Mouse (Mus musculus): ENCODE measurements around the gene Ppfia3. TPM values are rescaled to one million over a fixed set of nuclear protein-coding genes. Genes with fewer than 3 reads are reported as not detected.
A peak's percentile ranks its signal among the peaks of the same experiment; 100 is the strongest.
"Not testable (repeated sequence)": the region's sequence is repeated elsewhere in the genome, so short reads cannot be mapped to it uniquely, and the experiment has no call there.

The Ppfia3 gene
- total RNA-seq, 2 experiments from 2014 or later = not detected

GRCm38 (mm10) chr7:45395578-45396336 lies 28.9 kb upstream of the Ppfia3 start, which contains the start of gene Snrnp70:
Gene Snrnp70, minus strand, starts transcription at chr7:45395742.
- ATAC-seq (replicated peaks; ENCODE audit: poor library complexity, severe bottlenecking) = peak; percentile 92

- ATAC-seq (replicated peaks; ENCODE audit: poor library complexity, severe bottlenecking) = peak; percentile 61
Observed at GRCm38 (mm10) chr7:45395129-45395541, 28.3 kb upstream of the Ppfia3 start.

DNA sequence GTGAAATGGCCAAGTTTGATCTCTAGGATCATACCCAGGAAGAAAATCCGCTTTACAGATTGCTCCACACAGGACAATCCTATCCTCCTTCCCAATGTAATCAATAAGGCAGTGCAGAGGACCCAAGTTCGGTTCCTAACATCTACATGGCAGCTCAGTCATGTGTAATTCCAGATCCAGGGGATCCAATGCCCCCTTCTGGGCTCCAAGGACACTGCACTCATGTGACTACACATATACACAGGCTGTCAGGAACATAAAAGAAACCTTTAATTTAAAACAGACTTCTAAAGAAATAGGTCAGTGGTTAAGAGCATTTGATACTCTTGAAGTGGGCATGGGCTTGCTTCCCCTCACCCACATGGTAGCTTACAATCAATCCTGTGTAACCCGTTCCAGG lies 19.3 kb upstream of the Ppfia3 start:
- no peak for ATAC-seq (replicated peaks; ENCODE audit: poor library complexity, severe bottlenecking)

DNA sequence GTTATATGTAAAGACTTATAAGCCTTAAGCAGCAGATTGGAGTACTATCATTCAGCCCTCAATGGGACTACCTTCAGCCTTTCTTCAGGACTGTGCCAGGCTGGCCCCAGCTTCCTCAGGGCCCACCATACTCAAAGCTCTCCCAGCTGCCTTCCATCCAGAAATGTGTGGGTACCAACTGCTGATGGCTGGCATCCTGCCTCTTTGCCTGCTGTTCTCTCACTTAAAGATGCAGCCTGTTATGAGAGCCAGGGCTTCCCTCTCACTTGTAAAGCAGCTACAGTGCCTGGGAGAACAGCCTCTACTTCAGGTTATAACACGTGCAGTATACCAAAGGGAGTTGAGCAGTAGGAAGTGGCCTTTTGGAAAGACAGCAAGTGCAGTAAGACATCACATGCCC lies 9.2 kb upstream of the Ppfia3 start:
- no peak for ATAC-seq (replicated peaks; ENCODE audit: poor library complexity, severe bottlenecking)

DNA sequence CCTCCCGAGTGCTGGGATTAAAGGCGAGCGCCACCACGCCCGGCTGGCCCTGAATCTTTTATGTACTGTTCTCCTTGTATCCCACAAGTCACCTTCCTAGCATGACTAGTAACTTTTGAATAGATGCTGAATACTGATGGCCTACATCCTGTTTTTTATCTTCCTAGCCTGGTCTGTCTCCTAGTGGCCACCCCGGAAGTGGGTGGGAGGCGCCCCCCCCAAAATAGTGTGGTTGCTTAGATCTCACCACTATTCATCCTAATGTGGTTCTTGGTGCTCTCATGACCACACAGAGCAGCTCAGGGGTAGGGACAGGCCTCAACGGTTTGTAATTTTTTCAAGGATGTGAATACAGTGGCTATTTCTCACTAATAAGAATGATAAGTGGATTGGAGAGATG lies 7.8 kb upstream of the Ppfia3 start:
- no peak for ATAC-seq (replicated peaks; ENCODE audit: poor library complexity, severe bottlenecking)

DNA sequence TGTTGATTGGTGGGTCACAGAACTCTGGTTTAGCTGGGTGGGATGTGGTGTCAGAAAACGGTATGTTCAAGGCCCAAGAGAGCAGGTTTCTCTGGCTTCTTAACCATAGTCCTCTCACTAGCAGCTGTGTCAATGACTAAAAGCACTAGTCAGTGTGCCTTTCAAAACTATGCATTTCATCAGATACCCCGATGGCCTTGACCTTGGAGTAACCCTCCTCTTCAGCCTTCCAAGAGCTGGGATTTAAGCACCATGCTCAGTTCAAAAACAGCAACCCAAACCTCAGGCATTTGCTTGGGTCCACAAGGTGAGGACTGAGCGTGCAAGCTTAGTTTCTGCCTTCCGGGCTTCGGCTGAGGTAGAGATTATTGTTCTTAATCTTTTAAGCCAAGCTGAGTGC lies 5.6 kb upstream of the Ppfia3 start:
- no peak for ATAC-seq (replicated peaks; ENCODE audit: poor library complexity, severe bottlenecking)

DNA sequence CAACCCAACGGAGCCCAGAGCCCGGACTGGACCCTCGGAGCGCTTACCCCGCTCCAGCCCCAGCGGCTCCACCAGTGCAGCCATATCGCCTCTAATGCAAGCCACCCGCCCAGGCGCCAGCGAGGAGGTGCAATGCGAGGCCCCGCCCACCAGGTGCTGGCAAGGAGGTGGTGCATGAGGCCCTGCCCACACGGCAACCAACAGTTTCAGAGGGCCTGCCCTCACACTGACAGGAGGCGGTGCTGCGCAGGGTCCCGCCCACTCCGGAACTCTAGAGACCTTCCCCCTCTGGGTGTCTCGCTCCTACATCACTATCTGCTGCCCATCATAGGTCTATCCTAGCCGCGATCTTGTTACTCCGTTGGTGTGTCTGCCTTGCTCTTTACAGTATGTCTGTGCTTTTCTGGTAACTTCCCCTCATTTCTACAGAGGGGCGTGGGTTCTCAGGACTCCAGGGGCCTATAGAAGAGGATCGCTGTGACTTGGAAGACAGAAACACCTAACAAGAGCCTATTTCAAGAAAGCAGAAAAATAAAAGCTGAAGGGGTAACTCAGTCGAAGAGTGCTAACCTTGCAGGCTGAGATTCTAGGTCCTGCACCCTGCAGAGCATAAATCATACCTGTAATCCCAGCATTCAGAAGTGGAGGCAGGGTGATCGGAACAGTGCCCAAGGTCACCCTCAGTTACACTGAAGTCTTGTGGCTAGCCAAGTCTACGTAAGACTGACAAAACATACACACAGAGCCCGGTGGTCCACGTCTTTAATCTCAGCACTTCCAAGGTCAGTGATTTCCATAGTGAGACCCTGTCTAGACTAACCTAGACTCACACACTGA lies 3.9 kb upstream of the Ppfia3 start, which contains the start of gene Lin7b:
Lin7b (minus strand) TSS at position 109 of the 837 bp plus-strand sequence.
- peak; percentile 74 for ATAC-seq (replicated peaks; ENCODE audit: poor library complexity, severe bottlenecking)

DNA sequence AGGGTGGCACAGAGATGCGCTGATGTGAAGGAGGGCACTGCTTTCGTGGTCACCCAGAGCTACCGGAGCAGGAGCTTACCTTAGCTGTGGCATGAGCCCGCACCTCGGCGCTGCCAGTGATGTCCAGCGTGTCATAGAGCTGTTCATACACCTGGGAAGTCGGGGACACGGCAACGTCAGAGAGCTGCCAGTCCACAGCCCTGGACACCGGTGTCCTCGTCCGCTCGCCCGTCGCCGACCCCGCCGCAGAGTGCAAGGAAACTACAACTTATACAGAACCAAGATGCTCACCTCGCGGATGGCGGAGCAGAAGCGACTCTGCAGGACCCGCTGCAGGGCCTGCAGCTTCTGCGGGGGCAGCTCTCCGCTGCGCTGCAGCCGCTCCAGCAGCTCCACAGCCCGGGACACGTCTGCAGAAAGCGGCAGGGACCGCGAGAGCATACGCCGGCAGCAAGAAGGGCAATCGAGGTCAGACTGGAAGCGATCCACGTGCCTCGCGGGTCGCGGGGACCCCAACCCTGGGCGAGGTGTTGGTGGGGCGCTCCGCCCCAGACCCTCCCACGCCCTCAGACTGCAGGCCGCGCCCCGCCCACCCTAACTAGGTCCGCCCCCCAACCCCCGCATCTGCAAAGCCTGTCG lies 3.1 kb upstream of the Ppfia3 start:
- ATAC-seq (replicated peaks; ENCODE audit: poor library complexity, severe bottlenecking) = no peak

DNA sequence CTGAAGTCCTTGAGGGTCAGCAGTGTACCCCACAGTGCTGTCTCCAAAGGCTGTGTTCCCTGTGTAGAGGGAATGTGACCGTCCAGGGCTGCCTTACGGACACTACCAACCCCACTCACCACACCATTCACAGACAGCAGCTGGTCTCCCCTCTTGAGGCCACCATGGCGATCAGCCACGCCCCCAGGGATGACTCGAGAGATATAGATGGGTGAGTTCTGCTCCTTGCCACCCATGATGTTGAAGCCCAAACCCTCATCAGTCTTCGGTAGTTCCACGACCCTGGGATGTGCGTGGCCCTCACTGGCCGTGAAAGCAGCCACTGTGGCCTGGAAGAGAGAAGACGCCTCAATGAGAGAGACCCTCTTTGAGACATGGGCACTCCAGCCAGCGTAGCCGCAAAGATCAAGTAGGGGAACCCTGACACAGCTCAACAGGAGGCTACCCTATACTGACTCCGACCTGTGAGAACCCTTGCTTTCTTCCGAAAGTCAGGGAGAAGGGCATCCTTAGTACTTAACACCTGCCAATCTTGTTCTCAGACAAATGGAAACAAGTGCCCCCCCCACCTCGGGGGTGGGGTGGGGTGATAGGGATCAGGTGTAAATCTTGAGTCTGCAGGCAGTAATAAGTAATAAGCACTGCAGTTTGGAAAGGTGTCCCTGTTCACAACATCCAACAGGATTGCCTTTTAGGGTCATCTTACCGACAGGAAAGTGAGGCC lies 2.4 kb upstream of the Ppfia3 start:
- ATAC-seq (replicated peaks; ENCODE audit: poor library complexity, severe bottlenecking) = no peak

DNA sequence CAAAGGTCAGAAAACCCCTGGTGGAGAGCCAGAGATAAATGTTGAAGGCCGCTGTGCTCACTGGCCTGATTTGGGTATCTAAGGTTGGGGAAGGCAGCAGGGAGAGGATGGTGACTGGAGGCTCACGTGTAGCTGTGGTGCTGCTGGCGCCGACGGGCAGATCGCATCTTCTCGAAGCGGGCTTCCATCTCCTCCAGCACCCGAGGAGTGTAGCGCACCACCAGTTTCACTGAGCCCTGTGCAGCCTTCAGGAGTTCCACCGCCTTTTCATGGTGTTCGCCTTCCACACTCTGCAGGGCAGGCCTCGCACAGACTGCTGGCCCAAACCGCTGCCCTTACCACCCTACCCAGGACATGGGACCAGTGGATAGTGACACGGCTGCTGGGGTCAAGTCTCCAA lies 1.4 kb upstream of the Ppfia3 start:
- no peak for ATAC-seq (replicated peaks; ENCODE audit: poor library complexity, severe bottlenecking)

- peak; percentile 72 for ATAC-seq (replicated peaks; ENCODE audit: poor library complexity, severe bottlenecking)
Observed at GRCm38 (mm10) chr7:45367020-45367880, 431 bp upstream of the Ppfia3 start.

DNA sequence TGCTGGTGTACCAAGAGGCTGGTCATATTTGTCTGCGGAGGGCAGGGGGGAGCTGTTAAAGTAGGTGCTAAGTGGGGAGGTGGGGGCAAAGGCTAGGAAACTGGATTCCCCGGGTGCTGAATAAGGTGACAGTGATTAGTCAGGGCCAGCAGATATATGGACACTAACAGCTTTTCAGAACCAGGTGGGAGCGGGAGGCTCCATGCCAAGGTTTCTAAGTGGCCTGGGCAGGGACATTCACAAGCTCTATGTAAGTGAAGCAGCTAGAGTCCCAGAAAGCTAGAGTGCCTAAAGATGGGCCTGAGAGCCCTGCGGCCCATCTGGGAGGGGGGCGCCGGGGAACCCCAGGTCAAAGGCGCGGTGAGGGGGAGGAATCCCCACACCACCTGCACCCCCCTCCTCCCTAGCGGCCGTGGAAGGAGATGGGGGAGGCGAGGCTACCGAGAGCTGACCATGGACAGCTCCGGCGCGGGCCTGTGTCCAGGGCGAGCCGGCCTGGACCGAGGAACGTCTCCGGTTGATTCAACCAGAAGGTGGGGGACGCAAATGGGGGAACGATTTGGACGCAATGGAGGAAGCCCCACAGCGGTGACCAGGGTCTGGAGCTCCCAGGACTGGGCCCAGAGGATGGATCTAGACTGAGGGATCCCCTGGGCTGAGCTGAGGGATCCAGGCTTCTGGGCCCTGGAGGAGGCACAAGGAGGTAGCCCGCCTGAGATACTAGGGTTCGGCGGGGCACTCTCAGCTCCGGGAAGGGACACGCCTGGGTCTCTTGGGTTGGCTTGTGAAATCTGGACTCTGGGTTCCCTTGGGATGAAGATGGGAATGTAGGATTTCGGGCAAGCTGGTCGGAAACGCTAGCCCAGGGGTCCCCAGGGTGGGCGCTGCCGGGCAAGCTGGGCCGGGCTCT lies 822 bp downstream of the Ppfia3 start:
- ATAC-seq (replicated peaks; ENCODE audit: poor library complexity, severe bottlenecking) = no peak

DNA sequence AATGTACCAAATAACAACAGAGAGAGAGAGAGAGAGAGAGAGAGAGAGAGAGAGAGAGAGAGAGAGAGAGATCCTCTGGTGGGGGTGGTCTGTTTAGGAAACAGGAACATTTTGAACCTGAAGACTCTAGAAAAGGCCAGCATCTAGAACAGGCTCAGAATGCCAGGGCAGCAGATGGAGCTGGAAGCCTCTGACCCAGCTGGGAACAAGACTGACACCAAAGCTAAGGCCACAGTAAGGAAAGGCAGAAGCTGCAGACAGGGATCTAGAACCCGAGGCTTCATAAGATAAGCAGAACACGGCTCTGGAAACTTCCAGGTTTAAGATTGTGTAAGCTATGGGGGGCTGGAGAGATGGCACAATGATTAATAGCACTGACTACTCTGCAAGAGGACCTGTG lies 2.8 kb downstream of the Ppfia3 start:
- ATAC-seq (replicated peaks; ENCODE audit: poor library complexity, severe bottlenecking) = no peak

DNA sequence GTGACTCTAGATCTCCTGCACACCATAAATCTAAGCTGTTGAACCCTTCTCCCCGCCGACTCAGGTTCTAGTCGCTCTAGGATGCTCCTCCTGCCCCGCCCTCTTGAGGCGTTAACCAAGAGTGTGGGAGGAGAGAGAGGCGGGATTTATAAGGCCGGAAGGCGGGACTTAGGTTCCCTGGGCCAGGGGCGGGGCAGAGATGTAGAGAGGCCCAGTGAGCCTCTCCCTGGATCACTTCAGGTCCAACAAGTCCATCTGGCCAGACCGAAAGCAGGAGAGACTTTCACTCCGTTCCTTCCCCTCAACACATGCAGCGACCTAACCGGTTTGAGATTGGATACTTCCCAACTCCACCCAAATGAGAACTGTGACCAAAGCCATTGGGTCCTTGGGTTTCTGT lies 4.0 kb downstream of the Ppfia3 start:
- ATAC-seq (replicated peaks; ENCODE audit: poor library complexity, severe bottlenecking) = peak; percentile 26; the same call in 1 of the 2 replicates

- peak; percentile 75 for ATAC-seq (replicated peaks; ENCODE audit: poor library complexity, severe bottlenecking)
Observed at GRCm38 (mm10) chr7:45361243-45361804, 5.5 kb downstream of the Ppfia3 start.

- ATAC-seq (replicated peaks; ENCODE audit: poor library complexity, severe bottlenecking) = no peak
Observed at GRCm38 (mm10) chr7:45360404-45361125, 6.3 kb downstream of the Ppfia3 start.

DNA sequence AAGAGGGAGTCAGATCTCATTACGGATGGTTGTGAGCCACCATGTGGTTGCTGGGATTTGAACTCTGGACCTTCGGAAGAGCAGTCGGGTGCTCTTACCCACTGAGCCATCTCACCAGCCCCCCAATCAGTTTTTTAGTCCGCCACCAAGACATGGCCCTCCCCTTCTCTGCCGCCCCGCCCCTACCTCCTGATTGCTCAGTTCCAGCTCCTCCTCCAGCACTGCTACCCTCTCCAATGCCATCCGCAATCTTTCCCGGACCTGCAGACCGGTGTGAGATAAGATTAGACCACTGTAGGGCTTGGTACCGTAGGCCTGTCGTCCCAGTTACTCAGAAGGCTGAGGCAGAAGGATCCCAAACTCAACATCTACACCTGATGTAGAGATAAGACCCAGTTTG lies 7.7 kb downstream of the Ppfia3 start:
- not testable (repeated sequence) for ATAC-seq (replicated peaks; ENCODE audit: poor library complexity, severe bottlenecking)

Data from granulocyte monocyte progenitor cell, adult 5-6 weeks (primary cell).